Mouse (Mus musculus): ENCODE measurements around the gene Ccdc106. TPM values are rescaled to one million over a fixed set of nuclear protein-coding genes. Genes with fewer than 3 reads are reported as not detected.
"Not testable (repeated sequence)": the region's sequence is repeated elsewhere in the genome, so short reads cannot be mapped to it uniquely, and the experiment has no call there.

Gene Ccdc106
- total RNA-seq (2021): not detected
- long read RNA-seq, experiment 1: 0 reads
- long read RNA-seq, experiment 2, partial matches to known transcripts: 0 of 1 reads
- long read RNA-seq, experiment 2, other reads (novel, unspliced or antisense): 1 of 1 reads

DNA sequence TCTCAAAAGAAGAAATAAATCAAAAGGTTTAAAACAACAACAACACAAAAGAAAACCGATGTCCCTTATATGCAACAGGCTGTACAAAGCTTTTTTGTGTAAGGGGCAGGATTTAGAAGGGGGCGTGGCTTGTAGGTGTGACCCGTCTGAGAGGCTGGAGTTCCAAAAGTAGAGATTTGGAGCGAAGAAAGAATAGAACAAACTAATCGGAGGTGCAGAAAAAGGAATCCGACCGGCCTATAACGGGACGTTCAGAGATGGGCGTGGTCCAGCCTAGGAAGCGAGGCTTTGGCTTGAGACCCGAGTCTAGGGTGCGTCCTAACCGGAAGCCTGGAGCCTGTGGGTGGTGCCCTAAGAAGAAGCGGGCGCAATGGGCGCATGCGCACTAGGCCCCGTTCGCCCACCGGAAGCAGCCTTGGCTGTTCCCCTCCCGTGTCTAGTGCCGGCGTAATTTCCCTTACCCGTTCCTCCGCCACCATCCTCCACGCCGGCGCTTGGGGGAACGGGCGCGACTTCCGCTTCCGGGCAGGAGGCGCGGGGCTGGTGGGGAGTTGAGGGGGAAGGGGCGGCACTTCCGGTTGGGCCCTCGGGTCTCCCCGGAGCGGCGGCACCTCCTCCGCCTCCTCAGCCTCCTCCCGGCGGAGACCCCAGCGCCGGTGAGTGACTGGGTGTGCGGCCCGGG lies at the start of gene Ccdc106, which contains the start of gene Zfp865:
Gene Ccdc106, plus strand, starts transcription at position 554 of the 682 bp plus-strand sequence.
Gene Zfp865, plus strand, starts transcription at position 377 of the 682 bp plus-strand sequence.
- peak; percentile 99 for DNase-seq (ENCODE audit: low spot score)

GRCm38 (mm10) chr7:4971068-4971467 lies 49.3 kb upstream of the Ccdc106 start, which contains the start of gene Sbk3:
Sbk3 (minus strand) TSS chr7:4971168.
- DNase-seq (ENCODE audit: low spot score): no peak

- no peak for DNase-seq (ENCODE audit: low spot score)
Observed at GRCm38 (mm10) chr7:4971710-4972109, 48.6 kb upstream of the Ccdc106 start.

DNA sequence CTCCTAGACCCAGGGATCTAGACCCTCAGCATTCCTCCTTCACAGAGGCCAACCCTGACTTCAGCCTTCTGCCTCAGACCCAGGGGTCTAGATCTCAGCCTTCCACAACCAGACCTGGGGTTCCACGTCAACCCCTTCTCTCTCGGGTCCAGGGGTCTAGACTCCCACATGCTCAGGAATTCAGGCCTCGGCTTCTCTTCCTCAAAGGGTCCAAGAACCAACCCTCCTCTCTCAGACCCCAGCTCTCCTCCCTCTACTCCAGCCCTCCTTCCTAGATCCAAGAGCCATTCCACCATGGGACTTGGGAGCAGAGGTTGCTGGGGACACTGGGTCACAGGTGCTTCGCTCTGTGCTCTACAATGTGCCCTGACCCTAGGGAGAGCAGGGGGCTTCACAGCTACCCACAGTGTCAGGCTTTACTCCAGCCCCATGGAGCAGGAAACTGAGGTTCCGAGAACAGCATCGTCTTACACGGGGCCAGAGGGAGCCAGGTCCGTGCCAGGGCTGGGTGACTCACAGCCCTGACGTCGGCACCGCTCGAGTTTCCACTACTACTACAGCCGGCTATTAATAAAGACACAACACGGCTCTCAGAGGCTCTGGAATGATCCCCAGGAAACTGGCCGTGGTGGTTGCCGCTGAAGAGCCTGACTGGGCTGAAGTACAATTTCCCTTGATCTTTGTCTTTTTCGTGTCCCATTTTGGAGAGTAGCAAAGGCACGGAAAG lies 47.9 kb upstream of the Ccdc106 start:
- DNase-seq (ENCODE audit: low spot score): peak; percentile 87

- no peak for DNase-seq (ENCODE audit: low spot score)
Observed at GRCm38 (mm10) chr7:4975455-4975854, 44.9 kb upstream of the Ccdc106 start.

DNA sequence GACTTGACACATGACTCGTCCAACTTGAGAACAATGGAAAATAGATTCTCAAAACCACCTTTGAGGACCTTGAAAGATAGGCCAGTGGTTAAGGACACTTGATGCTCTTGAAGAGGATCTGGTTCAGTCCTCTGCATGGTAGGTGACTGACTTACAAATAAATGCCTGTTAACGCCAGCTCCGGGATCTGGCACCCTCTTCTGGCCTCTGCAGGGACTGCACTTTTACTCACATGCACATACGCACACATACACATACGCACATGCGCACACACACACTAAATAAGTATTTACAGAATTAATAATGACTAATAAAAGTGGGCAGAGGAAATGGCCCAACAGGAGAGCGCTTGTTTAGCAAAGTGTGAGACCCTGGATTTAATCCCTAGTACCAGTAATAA lies 43.5 kb upstream of the Ccdc106 start:
- DNase-seq (ENCODE audit: low spot score): no peak

DNA sequence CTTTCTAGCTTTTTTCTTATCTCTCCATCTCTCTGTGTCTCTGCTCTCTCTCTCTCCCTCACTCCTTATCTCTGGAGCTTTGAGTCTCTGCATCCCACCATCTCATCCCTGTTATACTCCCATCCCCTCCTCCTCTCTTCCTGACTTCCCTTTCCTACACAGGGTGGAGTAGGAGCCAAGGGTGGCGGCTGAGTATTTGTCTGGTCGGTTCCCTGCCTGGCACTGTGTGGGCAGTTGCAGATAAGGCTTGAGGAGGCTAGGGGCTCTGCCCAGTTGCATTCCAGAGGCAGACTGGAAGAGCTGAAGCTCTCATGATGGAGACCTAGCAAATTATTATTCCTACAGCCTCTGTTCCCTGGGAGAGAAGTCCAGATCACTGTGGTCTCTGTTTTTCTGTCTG lies 32.1 kb upstream of the Ccdc106 start:
- no peak for DNase-seq (ENCODE audit: low spot score)

DNA sequence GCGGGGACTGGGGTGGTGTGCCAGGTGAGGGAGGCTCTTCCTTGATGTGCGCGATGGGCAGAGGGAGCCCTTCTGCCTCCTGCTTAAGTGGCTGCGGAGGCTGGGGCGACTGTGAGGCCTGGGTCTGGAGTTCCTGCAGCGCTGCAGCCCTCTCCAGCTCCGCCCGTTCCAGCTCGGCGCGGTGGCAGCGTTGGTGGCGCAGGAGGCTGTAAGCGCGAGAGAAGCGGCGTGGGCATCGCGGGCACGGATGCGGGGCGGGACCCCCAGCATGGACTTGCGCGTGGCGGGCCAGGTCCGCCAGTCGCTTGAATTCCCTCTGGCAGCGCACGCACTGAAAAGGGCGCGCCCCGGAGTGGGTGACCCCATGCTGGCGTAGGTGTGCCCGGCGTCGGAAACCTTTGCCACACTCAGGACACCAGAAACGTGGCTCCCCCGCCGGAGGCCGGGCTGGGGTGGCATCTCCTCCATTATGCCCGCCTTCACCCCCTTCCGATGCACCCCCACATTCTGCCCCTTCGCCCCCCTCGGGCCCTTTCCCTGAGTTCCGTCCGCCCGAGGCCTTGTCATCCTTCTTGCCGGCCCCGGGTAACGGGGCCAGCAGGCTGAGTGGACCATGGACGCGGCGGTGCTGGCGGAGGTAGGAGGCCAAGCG lies 26.9 kb upstream of the Ccdc106 start:
- no peak for DNase-seq (ENCODE audit: low spot score)

GRCm38 (mm10) chr7:4993999-4994788 lies 26.2 kb upstream of the Ccdc106 start:
- DNase-seq (ENCODE audit: low spot score): no peak

GRCm38 (mm10) chr7:4995268-4996002 lies 24.9 kb upstream of the Ccdc106 start:
- DNase-seq (ENCODE audit: low spot score): no peak

DNA sequence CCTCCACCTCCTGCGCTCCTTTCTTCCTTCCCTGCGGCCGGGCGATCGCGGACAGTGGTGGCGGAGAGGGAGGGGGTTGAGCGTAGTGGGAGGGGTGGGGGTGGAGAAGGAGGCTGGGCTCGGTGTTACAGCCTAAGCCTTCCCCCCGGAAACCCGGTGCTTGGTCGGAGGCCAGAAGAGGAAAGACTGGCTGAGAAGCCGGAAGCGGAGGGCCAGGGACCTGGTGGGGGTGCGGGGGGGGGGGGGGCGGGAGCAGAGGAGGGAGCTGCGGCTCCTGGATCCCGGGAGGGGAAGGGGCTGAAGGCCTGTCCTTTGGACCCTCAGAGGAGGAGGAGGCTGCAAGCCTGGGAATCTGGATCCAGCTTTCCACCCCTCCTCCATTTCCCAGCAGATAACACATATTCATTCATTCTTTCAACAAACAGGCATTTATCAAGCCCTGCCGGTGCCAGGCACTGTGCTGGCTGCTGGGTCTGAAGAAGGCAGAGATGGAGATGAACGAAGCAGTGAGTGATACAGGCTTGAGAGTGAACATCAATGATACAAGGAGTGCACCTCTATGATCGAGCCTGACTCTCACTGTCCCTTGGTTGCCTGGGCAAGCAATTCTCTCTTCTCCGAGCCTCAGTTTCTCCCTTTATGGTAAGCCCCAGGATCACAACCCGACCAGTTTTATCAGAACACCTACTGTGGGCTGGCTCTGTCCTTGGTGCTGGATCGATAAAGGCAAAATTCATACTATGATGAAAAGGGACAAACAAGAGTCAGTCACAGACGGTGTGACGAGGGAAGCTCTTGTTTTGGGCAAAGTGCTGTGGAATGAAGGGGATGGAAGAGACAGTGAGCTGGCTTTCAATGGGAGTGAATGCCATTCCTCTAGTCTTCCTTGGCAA lies 24.1 kb upstream of the Ccdc106 start, which contains the start of gene Zfp579:
Gene Zfp579, minus strand, starts transcription at position 156 of the 893 bp plus-strand sequence.
- peak; percentile 94 for DNase-seq (ENCODE audit: low spot score)

DNA sequence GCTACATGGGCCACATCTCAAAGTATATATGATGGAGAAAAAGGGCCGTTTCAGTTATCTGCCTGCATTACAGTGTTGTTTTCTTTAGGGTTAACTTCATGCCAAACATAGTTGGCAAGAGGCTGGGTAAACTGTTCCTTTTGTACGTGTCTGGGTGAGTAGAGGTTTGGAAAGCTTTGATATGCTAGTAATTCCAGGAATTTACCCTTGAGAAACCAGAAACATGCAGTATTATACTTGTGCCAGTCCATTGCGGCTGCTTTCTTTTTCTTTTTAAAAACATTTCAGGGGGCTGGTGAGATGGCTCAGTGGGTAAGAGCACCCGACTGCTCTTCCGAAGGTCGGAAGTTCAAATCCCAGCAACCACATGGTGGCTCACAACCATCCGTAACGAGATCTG lies 23.4 kb upstream of the Ccdc106 start:
- DNase-seq (ENCODE audit: low spot score): no peak

DNA sequence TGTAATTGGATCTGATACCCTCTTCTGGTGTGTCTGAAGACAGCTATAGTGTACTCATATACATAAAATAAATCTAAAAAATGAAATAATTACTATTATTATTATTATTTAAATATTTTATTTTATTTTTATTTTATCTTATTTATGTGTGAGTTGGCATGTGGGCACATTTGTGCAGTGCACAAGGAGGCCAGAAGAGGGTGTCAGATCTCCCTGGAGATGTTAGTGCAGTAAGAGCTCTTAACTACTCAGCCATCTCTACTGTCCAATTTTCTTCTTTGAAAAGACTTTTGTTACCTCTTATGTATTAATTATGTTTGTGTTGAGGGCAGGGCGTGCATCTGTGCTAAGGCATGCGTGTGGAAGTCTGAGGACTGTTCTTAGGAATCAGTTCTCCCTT lies 20.5 kb upstream of the Ccdc106 start:
- no peak for DNase-seq (ENCODE audit: low spot score)

GRCm38 (mm10) chr7:5002876-5003275 lies 17.5 kb upstream of the Ccdc106 start:
- DNase-seq (ENCODE audit: low spot score): not testable (repeated sequence)

GRCm38 (mm10) chr7:5008229-5008628 lies 12.1 kb upstream of the Ccdc106 start:
- DNase-seq (ENCODE audit: low spot score): no peak

DNA sequence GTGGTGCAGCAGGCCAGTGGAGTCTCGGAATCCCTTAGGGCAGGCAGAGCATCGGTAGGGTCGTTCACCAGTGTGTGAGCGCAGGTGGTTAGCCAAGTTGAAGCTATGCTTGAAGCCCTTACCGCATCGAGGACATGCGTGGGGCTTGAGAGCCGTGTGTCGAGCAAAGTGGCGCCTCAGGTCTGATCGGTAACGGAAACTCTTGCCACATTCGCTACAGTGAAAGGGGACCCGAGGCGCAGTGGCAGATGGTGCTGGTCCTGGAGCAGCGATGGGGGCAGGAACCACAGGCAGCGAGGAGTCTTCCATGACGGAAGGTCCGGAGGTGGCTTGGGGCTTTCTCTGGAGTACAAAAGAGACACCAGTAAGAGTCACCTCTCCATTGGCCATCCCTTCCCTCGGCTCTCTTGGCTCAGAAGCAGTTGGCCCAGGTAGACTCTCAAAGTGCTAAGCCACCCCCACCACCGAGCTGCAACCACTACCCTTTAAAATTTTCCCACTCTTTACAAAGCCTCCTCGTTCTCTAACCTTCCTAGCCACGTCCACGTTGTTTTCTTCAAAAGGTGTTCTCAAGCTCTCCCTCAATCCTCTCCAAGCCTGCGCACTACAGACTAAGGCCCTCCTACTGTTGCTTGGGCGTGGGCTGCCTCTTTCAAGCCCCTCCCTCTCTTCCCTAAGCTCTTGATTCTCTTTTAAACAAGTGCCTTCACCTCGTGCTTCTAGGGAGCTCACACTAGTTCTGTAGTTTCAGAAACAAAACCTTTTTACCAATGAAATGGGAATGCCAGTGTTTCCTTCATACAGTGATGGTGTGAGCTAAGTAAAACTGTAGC lies 7.5 kb upstream of the Ccdc106 start:
- DNase-seq (ENCODE audit: low spot score): no peak

- DNase-seq (ENCODE audit: low spot score): peak; percentile 97
Observed at GRCm38 (mm10) chr7:5014251-5015117, 5.9 kb upstream of the Ccdc106 start, which contains the start of the genes Zfp524 and Fiz1. Zfp524 (plus strand) TSS chr7:5014415. Fiz1 (minus strand) TSS chr7:5014697.
